Mouse (Mus musculus) megakaryocyte, embryonic 14.5 days (primary cell): ENCODE measurements around the gene Pfn3.

Source experiments
- FLI1 ChIP-seq: IDR thresholded peaks from 2 replicates; pipeline ENCODE4 v1.6.1; 2012; ENCODE audit warnings: low read length, inconsistent platforms, mixed read lengths
- GATA1 ChIP-seq: IDR thresholded peaks from 3 replicates; pipeline ENCODE4 v1.6.1; 2012; ENCODE audit warnings: mixed read lengths, low read length, inconsistent platforms, borderline replicate concordance

DNA sequence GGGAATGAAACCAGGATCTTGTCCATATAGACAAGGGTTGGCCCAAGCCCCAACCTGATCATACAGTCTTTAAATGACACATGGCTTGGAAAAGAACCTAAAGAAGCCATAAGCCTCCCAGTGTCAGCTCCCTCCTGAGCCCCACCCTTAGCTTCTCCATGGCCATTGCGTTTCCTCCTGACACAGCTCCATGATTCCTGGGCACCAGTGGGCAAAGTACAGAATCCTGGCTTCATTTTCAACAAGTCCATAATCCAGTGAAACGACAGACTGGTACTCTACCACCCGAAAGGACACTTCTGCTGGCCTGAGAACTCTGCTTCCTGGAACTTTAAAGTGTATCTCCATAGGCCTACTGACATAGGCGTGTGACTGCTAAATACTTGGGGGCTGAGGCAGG is 7.7 kb downstream of the Pfn3 start:
- no peak for TF ChIP-seq FLI1
- TF ChIP-seq GATA1: no peak
